Mouse (Mus musculus) adrenal gland, adult 8-10 months (tissue): ENCODE measurements around the gene Gja3. TPM values are rescaled to one million over a fixed set of nuclear protein-coding genes. Genes with fewer than 3 reads are reported as not detected.
A peak's percentile ranks its signal among the peaks of the same experiment; 100 is the strongest.

ENCODE experiments used
- DNase-seq: peaks from one replicate; pipeline ENCODE4 v3.0.0; 2022
- total RNA-seq, 4 experiments: library from RNA; stranded (reverse); gene quantifications; 2 replicates each; pipeline ENCODE4 v1.2.4; 2022

Gja3 gene
- not detected for total RNA-seq

DNA sequence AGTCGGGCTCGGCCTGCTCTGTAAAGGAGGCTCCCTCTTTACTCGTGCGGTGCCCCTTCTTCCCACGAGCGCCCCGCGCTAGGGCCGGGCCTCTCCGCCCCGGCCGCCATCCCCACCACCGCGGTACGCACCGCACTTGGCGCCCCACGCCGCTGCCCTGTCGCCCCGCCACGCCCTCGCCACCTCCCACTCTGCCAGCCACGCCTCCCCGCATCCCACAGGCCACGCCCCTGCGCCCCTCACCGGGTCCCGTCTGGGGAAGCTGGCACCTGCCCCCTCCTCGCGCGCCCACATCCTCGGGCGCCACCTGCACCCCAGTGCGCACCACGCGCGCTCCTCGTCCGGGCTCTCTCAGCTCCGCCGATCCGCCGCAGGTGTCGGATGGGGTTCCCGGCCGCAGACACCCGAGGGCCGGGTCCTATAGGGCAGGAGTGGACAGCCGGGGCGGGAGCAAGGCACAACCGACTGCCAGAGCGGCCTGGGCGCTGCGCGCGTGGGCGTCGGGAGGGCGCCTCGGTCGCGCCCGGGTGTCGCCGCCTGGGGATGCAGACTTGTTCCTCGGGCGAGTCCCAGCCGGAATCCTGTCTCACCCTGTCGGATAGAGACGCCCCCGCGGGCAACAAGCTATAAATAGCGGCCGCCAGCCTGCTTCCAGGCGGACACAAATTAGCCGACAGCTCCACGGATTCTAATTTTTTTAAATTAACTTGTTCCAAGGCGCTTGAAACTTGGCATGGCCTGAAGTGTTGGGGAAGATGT lies at the start of gene Gja3:
TSS of gene Gja3 (minus strand) at position 538 of the 759 bp plus-strand sequence.
- no peak for DNase-seq

DNA sequence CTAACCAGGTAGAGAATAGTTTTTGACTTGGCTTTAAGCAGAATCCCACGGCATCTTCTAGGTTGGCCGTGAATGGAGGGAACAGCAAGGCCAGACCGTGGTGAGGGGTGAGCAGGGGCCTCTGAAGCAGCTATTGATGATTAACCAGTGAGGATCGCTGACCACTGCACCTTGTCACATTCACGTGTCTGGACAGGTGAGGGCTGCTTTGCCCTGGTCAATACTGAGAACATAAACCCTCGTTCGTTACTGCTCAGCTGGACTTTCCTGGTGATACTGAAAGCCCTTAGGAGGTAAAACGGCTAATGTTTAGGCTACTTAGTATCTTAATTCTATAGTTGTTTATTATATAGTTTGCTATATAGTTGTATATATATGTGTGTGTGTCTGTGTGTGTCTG lies 49.2 kb upstream of the Gja3 start:
- no peak for DNase-seq

DNA sequence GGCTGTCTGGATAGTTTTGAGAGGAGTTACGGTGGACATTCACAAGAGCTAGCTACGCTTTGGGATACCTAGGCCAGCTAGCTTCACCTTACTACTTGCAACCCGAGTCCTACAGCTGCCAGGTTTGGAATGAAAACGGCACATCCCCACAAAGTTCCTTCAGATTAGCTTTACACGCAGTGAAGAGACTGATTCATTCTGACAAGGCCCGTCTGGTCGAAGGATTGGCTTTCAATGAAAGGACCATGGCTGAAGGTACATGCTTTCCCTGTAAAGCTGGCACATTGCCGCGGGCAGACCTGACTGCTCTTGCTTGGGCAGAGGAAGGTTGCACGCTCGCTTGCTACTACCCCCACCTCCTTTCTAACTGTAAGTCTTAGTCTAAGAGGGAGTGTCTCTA lies 47.8 kb upstream of the Gja3 start:
- no peak for DNase-seq

DNA sequence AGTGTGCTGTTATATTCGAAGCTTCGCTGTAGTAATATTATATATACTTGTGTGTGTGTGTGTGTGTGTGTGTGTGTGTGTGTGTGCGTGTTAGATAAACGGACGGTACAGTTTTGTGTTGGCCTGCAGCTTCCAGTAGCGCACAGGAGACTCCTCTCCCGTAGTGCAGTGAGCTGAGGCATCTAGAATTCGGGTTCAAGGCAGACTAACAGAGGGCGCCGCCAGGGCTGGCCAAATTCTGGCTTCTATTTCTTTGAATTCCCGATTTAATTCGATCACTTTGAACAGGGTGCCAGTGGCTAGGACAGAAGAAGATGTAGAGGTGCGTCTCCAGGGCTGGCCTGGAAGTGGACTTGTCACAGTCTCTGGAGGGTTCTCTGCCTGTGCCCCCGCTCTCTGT lies 47.2 kb upstream of the Gja3 start:
- no peak for DNase-seq

DNA sequence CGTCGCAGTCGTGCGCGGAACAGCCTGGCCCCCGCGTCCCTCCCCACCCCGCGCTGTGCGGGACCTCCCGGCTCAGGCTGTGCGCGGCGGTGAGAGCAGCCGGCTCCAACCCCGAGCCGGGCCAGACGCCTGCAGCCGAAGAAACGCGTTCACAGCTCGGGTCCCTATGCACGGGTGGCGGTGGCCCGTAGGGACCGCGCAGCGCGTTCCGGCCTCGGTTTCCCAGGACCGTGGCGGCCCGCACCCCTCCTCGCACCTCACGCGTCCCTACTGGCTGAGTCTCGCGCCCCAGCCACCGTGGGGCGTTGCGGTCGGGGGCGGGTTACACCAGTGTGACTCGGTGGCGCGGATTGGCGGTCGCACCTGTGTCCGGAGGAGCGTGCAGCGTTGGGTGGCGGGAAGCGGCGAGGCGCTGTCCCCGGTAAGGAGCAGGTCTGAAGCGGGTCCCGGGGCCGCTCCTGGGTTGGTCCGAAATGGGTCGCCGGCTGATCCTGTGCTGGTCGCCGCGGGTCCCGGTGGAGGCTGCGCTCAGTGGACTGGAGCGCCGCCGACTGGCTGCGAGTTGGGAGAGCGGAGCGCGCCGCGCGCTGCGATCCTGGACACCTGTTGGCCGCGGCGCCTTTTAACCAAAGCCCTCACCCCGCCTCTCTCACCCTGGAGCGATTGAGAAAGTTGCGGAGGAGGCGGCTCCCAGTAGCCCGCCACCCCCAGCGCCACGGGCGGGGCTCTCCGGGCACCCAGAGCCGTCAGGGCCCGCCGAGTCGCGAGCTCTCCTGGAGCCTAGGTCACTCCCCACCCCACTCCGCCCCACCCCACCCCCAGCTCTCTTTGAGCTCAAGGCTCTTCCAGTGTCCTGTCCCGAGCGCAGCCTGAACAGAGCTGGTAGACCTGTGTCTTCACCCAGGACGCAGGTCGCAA lies 46.5 kb upstream of the Gja3 start, which contains the start of gene Gjb2:
TSS of gene Gjb2 (minus strand) at position 597 of the 918 bp plus-strand sequence.
- DNase-seq, result peak; percentile 42

DNA sequence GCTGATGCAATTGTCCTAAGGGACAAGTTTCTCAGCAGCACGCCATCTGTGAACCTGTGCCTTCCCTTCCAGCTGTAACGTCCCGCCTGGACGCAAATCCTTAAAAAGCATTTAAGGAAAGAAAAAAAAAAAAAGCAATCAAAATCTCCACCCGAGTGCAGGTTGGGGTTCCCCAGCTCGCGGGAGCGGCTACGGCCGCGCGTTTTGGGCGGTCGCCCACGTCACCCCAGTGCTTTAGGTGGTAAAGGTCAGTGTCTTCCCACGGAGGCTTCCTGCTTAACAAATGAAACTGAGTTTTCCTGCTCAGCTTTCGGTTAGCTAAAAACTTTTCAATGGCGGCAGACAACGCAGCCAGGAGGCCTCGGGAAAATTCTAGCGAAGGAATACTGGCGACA lies 45.8 kb upstream of the Gja3 start:
- DNase-seq, result no peak

DNA sequence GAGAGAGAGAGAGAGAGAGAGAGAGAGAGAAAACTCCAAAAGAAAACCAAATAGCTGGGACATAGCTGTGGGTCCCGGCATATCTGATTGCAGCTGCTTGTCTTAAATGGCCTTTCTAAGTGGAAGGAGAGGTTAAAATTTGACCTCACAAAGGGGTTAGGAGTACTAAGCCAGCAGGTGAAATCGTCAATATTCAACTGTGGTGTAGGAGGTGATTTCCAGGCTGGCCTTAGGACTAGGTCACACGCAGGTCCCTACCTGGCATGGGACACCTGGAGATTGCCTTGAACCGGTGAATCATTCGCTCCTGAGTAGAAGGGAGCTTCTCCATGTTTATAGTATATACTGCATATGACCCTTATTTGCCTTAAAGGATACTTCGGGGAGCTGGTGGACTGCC lies 45.2 kb upstream of the Gja3 start:
- DNase-seq, result no peak

DNA sequence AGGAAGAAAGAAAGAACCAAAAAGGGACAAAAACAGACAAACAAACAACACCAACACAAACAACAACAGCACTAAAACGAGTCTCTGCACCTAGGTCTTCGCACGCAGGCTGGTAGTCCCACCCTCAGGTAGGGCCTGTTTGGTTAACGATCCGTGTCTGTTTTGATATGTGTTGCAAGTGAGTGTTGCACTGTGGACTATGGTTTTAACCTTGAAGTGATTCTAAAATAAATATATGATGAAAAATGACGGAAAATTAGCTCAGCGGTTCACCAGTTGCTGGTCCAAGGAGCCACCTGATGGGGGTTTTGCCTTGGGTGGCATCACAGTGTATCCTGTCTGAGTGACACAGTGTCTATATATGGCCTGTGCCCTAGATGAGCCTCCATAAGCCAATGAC lies 43.7 kb upstream of the Gja3 start:
- no peak for DNase-seq

DNA sequence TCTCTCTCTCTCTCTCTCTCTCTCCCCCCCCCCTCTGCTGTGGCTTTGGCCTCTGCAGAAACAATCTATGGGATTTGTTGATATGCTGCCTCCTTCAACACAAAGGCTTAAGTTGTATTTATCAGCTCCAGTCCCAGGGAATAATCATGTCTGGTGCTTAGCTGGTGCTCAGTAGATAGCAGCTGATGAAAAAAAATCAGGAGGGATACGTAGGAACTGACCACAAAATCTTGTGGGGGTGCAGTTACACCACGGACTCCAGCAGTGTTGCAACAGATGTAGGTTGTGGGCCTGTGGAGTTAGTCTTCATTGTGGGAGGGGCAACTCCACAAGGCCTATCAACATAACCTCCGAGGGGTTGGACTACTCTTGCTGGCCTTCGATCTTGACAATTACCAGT lies 38.0 kb upstream of the Gja3 start:
- DNase-seq, result no peak

DNA sequence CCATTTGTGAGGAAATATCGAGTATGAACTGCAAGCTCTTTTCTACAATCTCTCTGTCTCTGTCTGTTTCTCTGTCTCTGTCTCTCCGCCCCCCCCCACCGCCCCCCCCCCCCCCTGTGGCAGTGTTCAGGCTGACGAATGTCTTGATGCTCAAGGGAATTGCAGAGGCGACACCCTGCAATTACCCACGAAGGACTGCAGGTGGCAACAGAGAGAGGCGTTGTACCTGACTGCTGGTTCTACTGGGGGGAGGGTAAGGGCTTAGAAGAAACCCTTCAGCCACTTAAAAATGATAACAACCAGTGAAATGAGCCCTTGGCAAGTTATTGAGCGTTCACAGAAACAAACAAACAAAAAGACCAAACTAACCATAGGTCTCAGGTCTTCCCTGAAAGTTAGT lies 35.1 kb upstream of the Gja3 start:
- DNase-seq, result peak; percentile 28

DNA sequence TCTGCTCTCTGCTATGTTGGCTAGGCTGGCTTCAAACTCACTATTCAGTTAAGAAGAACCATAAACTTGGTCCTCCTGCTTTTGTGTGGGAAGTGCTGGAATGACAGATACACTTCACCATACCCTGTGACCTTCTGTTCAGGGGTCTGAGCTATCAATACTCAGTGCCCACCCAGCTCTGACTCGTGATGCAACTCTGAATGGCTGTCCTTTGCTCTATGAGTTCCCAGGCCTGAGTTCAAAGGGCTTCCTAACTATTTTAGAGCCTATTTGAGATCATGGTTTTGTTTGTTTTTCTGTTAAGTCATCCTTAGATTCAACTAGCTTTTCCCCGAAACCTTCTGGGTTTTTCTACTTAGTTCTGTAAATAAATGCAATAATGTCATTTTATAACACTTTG lies 32.1 kb upstream of the Gja3 start:
- DNase-seq, result no peak

DNA sequence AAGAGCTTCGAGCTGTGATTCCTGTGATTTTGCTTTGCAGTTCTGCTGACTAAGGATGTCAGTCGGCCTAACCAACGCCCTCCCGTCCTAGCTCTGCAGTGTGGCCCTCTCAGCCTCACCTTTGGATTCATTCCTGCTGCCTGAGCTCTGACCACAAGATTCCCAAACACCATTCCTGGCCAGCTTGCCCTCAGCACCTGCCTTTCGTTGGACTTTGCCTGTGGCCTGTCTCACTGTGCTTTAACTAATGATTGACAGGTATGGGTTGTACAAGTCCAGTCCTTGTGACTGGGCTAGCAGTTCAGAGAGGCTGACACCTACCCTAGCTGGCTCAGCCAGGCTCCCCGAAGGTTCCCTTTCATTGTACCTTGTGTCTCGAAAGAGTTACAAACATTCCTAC lies 31.2 kb upstream of the Gja3 start:
- DNase-seq, result no peak

DNA sequence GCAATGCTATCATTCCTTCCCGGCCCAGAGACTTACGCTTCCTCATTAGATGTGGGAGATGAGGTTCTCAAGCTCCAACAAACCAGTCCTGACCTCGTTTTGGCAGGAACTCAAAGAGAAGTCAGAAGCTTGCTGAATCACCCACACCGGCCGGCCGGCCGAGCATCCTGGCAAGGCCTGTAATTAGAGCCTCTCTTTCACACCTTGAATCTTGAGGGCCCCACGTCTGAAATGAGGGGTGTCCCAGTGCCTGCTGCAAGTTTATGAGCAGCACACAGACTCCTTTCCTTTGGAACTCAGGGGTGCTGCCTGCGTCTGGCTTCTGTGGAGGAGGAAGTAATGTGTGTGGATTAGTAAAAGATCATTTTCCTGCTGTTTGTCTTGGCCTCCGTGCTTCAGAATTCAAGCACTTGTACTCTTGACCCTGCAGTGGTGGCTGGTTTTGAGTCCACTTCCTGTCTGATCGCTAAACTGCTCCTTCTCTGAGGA lies 26.3 kb upstream of the Gja3 start:
- DNase-seq, result no peak

DNA sequence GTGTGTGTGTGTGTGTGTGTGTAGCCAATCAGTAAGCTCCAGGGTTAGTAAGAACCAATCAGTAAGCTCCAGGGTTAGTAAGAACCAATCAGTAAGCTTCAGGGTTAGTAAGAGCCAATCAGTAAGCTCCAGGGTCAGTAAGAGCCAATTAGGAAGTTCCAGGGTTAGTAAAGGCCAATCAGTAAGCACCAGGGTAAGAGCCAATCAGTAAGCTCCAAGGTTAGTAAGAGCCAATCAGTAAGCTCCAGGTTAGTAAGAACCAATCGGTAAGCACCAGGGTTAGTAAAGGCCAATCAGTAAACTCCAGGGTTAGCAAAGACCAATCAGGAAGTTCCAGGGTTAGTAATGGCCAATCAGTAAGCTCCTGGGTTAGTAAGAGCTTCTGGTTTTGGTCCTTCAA lies 25.0 kb upstream of the Gja3 start:
- DNase-seq, result no peak

DNA sequence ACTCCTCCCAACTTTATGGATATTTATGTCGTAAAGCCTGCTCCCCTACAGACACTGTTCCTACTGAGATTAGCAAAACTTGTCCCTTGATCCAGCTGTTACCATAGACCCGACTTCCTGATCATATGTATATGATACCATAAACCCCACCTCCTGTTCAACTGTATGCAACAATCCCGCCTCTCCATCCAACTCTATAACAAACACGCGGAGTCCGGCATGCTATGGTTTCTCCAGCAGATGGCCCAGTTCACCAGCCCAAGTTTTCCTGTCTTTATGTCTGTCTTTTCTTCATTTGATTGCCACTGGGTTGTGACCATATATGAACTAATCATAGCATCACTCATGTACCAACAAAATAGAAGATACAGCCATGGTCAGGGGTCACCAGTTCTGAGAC lies 17.6 kb upstream of the Gja3 start:
- DNase-seq, result no peak

DNA sequence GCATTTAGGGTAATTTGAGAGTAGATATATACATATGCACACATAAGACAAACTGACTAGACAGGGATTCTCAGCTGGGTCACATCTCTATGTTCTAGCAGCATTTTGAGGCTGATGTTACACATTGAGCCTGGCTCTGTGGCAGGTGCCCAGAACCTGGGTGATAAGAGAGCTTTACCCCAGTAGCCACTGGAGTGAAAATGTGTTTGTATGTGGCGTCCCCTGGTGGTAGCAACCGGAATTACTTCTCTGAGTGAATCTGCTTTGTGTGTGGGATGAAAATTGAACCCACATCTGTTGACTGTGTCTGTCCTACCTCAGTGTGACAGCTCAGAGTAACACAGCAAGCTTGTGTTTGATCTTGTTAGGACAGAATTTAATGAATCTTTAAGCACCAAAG lies 12.0 kb upstream of the Gja3 start:
- peak; percentile 11 for DNase-seq

DNA sequence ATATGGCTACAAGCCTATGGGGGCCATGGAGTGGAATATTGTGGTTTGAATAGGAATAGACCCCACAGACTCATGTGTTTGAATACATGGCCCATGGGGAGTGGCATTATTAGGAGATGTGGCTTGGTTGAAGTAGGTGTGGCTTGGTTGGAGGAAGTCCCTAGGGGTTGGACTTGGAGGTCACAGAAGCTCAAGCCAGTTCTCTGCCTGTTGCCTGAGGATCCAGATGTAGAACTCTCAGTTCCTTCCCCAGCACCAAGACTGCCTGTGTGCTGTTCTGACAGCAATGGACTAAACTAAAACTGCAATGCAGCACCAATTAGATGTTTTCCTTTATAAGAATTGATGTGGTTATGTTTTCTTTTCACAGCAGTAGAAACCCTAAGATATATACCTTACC lies 8.2 kb upstream of the Gja3 start:
- no peak for DNase-seq

DNA sequence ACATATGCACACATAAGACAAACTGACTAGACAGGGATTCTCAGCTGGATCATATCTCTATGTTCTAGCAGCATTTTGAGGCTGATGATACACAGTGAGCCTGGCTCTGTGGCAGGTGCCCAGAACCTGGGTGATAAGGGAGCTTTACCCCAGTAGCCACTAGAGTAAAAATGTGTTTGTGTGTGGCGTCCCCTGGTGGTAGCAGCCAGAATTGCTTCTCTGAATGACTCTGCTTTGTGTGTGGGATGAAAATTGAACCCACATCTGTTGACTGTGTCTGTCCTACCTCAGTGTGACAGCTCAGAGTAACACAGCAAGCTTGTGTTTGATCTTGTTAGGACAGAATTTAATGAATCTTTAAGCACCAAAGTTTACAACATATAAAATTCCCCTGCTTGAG lies 2.2 kb upstream of the Gja3 start:
- DNase-seq, result peak; percentile 42

DNA sequence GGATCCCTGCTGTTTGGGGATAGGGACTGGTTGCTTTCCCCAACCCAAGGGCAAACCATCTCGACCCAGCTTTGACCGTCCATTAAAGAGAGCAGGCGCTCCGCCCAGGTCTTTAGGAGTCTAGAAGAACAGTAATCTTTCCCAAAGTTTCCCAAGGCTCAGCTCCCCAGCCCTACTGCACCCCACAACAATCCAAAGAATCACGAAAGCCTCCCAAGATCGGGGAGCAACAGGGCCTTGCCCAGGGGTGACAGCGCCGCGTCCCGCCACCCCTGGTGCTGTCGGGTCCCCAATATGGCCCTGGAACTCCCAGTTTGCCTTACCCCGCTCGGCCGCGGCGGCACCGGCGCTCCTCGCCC lies 717 bp downstream of the Gja3 start:
- DNase-seq, result no peak

DNA sequence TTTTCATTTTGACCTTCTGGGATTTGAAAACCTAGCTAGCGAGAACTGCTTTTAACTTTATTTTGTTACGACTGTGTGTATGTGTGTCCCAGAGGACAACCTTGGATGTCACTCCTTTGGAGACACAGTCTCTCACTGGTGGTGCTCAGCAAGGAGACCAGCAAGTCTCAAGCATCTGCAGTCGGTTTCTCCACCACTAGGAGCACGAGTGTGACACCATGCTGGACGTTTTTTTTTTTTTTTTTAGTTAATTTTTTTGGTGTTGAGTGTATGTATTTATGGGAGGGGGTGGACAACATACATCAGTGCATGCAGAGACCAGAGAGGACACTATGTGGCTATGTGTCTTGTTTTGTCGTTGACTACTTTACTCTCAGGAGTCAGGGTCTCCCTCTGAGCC lies 5.2 kb downstream of the Gja3 start:
- DNase-seq, result no peak

DNA sequence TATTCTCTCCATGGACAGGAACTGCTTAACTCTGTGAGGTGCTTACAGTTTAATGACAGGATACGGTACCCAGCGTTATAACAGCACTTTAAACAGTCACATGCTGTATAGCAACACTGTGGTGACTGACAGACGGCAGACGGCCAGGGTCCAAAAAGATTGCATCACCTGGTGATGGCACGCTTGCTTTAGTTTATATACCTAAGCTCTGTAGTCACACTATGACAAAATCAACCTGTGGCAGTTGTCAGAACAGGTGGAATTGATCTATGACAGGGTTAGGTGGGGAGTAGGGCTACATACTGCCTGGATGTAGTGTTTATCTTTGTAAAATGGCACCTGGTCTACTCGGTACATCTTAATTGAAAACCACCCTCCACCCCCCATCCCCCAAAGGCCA lies 14.0 kb downstream of the Gja3 start:
- DNase-seq, result no peak

DNA sequence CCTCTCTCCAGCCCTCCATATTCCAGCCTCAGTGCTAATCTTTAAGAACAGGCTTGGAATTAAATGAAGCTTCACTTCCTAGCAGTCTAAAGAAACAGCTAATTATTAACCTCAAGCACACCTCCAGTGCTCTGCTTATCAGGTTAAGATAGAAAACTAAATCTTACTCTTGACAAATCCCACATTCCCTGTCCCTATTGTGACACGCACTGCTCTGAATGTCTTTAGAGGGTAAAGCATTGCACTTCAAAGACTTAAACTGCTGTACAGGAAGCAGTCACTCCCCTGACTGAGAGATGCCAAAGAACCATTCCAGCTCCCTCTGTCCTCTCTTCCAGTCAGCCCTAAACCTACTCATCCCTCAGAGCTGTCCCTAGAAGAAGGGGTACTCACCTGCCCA lies 16.5 kb downstream of the Gja3 start:
- no peak for DNase-seq

DNA sequence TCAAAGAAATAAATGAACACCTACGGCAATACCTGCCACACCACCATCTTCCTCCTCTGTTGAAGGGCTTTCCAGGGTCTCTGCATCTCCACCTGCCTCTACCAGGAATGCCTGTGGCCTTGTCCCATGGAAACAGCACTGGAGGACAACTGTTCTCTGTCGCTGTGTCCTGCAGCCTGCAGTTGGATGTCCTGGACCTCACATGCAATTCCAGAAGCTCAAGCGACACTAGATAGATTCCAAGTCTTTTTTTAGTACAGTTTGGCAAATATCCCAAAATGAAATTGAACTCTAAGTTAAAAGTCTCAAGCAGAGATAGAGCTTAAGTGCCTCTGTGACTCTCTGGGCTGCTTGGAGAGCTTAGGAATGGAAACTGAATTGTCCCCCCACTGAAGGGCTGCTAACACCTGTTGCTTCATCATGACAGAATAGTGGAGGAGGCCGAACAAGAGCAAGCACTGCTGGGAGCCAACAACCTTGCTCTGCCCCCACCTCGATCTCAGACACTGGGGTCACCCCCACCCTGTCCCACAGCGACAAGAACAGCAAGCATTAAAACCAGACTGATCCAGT lies 22.9 kb downstream of the Gja3 start:
- no peak for DNase-seq

DNA sequence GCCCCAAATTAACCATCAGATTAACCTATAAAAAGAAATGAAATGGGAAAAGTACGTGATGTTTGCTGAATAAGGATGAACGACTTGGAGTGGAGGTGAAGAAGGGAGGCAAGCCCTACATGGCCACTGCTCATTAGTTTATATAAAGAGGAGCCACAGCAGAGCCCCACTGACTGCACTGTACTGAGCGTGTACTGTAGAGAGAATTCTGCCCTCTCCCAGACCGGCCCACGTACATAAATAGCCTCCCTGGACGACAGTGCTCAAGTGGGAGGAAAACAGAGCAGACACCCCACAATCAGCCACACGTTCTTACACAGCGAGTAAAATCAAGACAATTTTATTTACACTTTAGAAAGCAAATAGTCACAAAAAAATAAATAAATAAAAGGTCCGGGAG lies 23.8 kb downstream of the Gja3 start:
- DNase-seq, result no peak
